Mouse (Mus musculus) kidney, postnatal 0 days (tissue): ENCODE measurements around the gene Cd40lg. TPM values are rescaled to one million over a fixed set of nuclear protein-coding genes. Genes with fewer than 3 reads are reported as not detected.

Experiments used
- ATAC-seq: fragments of 200-750 bp; cut with Nextera tagmentation; replicated peaks from 2 replicates; pipeline ENCODE4 v1.8.0; 2017; ENCODE audit warnings: low read depth, moderate number of reproducible peaks, moderate TSS enrichment, moderate library complexity; ENCODE audit not compliant: low FRiP score
- DNase-seq: peaks from one replicate; pipeline ENCODE4 v3.0.0-alpha.2; 2016; ENCODE audit warnings: low spot score
- H3K27ac ChIP-seq: fragments of 300-500 bp; sonication (generic); 2 replicates; pipeline ENCODE4 v1.5.1; 2014; ENCODE audit warnings: mild to moderate bottlenecking
- H3K27me3 ChIP-seq: fragments of 300-500 bp; sonication (generic); 2 replicates; pipeline ENCODE4 v1.6.1; 2014; ENCODE audit warnings: low read length, mixed read lengths; ENCODE audit not compliant: insufficient read depth
- H3K36me3 ChIP-seq: fragments of 300-500 bp; sonication (generic); 2 replicates; pipeline ENCODE4 v1.6.1; 2014; ENCODE audit warnings: low read length, mixed read lengths; ENCODE audit not compliant: insufficient read depth
- H3K4me1 ChIP-seq: fragments of 300-500 bp; sonication (generic); replicated peaks from 2 replicates; pipeline ENCODE4 v1.6.1; 2014; ENCODE audit warnings: antibody characterized with exemption, low read length, mixed read lengths; ENCODE audit not compliant: insufficient read depth
- H3K4me2 ChIP-seq: fragments of 300-500 bp; sonication (generic); 2 replicates; pipeline ENCODE4 v1.6.1; 2014; ENCODE audit warnings: mild to moderate bottlenecking, low read length, moderate library complexity, mixed read lengths
- H3K4me3 ChIP-seq: fragments of 300-500 bp; sonication (generic); replicated peaks from 2 replicates; pipeline ENCODE4 v1.5.1; 2014; ENCODE audit warnings: low read depth, low read length
- H3K9ac ChIP-seq: fragments of 300-500 bp; sonication (generic); 2 replicates; pipeline ENCODE4 v1.6.1; 2014; ENCODE audit warnings: low read depth, low read length
- H3K9me3 ChIP-seq: fragments of 300-500 bp; sonication (generic); replicated peaks from 2 replicates; pipeline ENCODE4 v1.6.1; 2016; ENCODE audit warnings: low read length, inconsistent platforms, mixed read lengths
- CTCF ChIP-seq: IDR thresholded peaks from 2 replicates; pipeline ENCODE4 v1.5.1; 2016; ENCODE audit warnings: antibody characterized with exemption, low read depth, mild to moderate bottlenecking, moderate library complexity
- WGBS: fragments of 180-500 bp; shearing (Covaris S2); extraction: QIAGEN DNeasy Blood & Tissue Kit; methylation state at CpG from one replicate; pipeline ENCODE4 v1.1.7; 2014; 5-methylcytosine and 5-hydroxymethylcytosine counted together
- polyA plus RNA-seq: library from polyadenylated mRNA; unstranded; fragments of >200 nt; fragmentation: Nextera tagmentation; extraction: Ambion mirVana; gene quantifications from 2 replicates; pipeline ENCODE4 v1.2.1, GENCODE M21; 2015

Gene Cd40lg
- polyA plus RNA-seq, 1 experiment from 2014 or later, result not detected

DNA sequence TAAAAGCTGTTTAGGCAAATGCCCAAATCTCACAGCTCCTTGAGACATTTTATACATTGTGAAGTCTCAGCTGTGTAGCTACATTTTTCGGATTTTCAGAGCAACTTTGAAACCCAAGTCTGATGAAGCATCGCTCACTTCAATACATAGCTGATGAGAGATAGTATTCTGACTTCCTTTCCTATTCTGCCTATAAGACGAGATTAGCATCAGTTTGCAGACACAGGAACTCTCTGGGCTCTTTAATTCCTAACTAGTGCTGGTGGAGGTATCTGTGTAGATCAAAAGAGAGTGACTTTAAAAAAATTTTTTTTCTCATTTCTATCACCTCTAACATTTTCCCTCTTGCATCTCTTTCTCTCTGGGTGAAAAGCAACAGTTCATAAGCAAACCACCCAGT, 26.6 kb downstream of the Cd40lg start:
- Histone ChIP-seq H3K9ac (no peak overlapping the region), H3K9me3 (no peaks in the 10 kb centered on the region), H3K27me3 (no peaks in the 10 kb centered on the region), H3K4me3 (no peak overlapping the region), H3K4me1 (no peaks in the 10 kb centered on the region), H3K27ac (no peak overlapping the region), H3K4me2 (no peak overlapping the region), H3K36me3 (no peaks in the 10 kb centered on the region)
- DNase-seq (no peak), ATAC-seq (no peak)
- WGBS, result 61% methylated on average over 3 of the region's 3 CpGs
- TF ChIP-seq CTCF, result no peak

DNA sequence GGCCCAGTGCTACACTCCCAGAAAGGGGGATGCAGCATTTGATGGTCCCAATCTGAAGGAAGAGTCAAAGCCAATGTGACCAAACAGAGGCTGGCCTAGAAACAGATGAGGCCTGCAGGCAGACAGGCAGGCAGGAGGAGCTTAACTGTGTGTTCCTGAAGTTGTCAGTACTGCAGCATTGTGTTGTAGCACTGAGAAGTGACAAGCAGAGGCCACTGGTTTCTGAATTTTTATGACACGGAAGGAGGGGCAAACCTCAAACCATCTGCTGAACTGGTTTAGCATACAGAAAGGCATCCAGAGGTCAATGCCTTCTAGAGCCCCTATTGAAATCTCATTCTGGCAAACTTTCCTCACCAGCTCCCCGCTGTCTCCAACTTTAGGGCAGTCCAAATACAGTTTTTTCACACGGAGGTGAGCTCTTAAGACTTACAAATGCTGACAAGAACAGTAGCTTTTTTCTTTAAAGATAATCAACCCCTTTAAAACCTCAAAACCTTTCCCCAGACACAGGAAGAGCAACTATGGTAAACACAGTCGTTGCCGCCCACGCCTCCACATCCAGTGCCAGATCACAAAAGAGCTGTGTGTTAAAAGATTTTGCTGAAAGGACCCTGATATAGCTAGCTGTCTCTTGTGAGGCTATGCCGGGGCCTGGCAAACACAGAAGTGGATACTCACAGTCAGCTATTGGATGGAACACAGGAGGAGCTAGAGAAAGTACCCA, 41.5 kb downstream of the Cd40lg start:
- H3K4me3 ChIP-seq, result no peak overlapping the region
- no peaks in the 10 kb centered on the region for H3K4me1 ChIP-seq
- no peak overlapping the region for H3K4me2 ChIP-seq
- TF ChIP-seq CTCF, result no peak
- DNase-seq, result no peak
- H3K27ac ChIP-seq, result no peak overlapping the region
- no peaks in the 10 kb centered on the region for H3K36me3 ChIP-seq
- no peaks in the 10 kb centered on the region for H3K9me3 ChIP-seq
- H3K9ac ChIP-seq, result no peak overlapping the region
- no peak for ATAC-seq
- H3K27me3 ChIP-seq, result no peaks in the 10 kb centered on the region
- 73% methylated on average over 7 of the region's 7 CpGs for WGBS

DNA sequence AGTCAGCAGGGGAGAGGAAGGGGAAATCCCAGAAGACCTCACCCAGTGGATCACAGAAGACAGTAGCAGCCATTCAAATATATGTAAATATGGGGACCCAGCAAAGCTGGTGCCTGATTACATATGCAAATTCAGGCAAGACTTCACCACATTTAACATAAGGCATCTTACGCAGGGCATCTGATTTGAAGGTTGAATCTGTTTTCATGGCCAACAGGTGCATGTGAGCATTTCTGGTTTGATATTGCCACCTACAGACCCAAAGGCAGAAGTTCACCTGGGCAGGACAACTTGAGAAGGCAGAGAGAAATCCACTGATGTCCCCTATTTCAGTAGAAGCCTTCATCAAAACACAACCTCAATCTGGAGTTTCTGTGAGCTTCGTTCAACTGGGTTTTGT, 48.8 kb downstream of the Cd40lg start:
- no peak overlapping the region for H3K9ac ChIP-seq
- H3K9me3 ChIP-seq, result no peaks in the 10 kb centered on the region
- no peak overlapping the region for H3K27ac ChIP-seq
- no peaks in the 10 kb centered on the region for H3K36me3 ChIP-seq
- H3K27me3 ChIP-seq, result no peaks in the 10 kb centered on the region
- peak; percentile 61 for TF ChIP-seq CTCF
- no peak for ATAC-seq
- peak; percentile 15 for DNase-seq
- no peak overlapping the region for H3K4me3 ChIP-seq
- H3K4me1 ChIP-seq, result no peaks in the 10 kb centered on the region
- WGBS, result 49% methylated on average over 2 of the region's 2 CpGs
- no peak overlapping the region for H3K4me2 ChIP-seq

DNA sequence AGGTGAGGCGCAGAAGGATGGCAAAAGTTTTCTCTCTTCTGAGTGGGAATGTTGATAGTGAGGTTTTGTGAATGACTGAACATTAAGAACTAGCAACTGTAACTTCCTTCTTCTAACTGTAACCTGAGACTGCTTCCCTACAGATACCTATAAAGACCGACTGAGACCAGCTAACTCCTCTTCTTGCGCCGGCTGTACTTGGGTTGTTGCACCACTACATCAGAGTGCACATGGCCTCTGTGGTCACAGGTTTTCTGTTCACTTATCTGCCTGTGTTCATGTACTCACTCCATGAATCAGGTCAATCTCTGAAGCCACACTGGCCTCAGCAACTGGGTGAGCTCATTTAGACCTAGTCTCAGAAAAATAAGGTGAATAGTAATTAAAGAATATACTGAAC, 51.6 kb downstream of the Cd40lg start:
- H3K4me1 ChIP-seq, result no peaks in the 10 kb centered on the region
- no peak overlapping the region for H3K9ac ChIP-seq
- H3K36me3 ChIP-seq, result no peaks in the 10 kb centered on the region
- H3K4me3 ChIP-seq, result no peak overlapping the region
- no peak overlapping the region for H3K27ac ChIP-seq
- H3K27me3 ChIP-seq, result no peaks in the 10 kb centered on the region
- no peak overlapping the region for H3K4me2 ChIP-seq
- ATAC-seq (no peak), DNase-seq (no peak)
- no peak for TF ChIP-seq CTCF
- 68% methylated on average over 4 of the region's 4 CpGs for WGBS
- H3K9me3 ChIP-seq, result no peaks in the 10 kb centered on the region

Other genes with a start within 250 kb of the Cd40lg start
- gene Brs3, start 169.1 kb upstream of the Cd40lg start, polyA plus RNA-seq, result not detected in 2 replicates
- gene Htatsf1, start 158.6 kb upstream of the Cd40lg start, polyA plus RNA-seq, result 66.8 and 71.2 TPM in 2 replicates
- gene Vgll1, start 124.0 kb upstream of the Cd40lg start, polyA plus RNA-seq, result 0.11 and 0.36 TPM in 2 replicates
- 4.6 and 6.1 TPM in 2 replicates for gene Arhgef6, start 126.6 kb downstream of the Cd40lg start, polyA plus RNA-seq
- 102 and 107 TPM in 2 replicates for gene Rbmx, start 180.9 kb downstream of the Cd40lg start, polyA plus RNA-seq
- 0.06 TPM in 1 of 2 replicates, not detected in the other for gene Gm364, start 197.0 kb downstream of the Cd40lg start, polyA plus RNA-seq